Mouse (Mus musculus) retina, postnatal 1 day (tissue): ENCODE results near the gene Map2k4.

Experiments used
- DNase-seq: peaks from one replicate; pipeline ENCODE4 v3.0.0-alpha.2; 2012

Map2k4 gene

GRCm38 (mm10) chr11:65704861-65705260 lies 83.2 kb downstream of the Map2k4 start:
- DNase-seq, result no peak

GRCm38 (mm10) chr11:65678824-65679402 lies 109.2 kb downstream of the Map2k4 start:
- peak; percentile 69 for DNase-seq

- no peak for DNase-seq
Measured at GRCm38 (mm10) chr11:65667348-65667969, 120.6 kb downstream of the Map2k4 start.

GRCm38 (mm10) chr11:65664903-65665302 lies 123.2 kb downstream of the Map2k4 start:
- peak; percentile 31 for DNase-seq

GRCm38 (mm10) chr11:65661790-65662522 lies 126.1 kb downstream of the Map2k4 start:
- DNase-seq, result no peak

GRCm38 (mm10) chr11:65653932-65654331 lies 134.2 kb downstream of the Map2k4 start:
- DNase-seq, result no peak

- DNase-seq, result no peak
Measured at GRCm38 (mm10) chr11:65651426-65651825, 136.7 kb downstream of the Map2k4 start.

- DNase-seq, result no peak
Measured at GRCm38 (mm10) chr11:65649956-65650715, 138.0 kb downstream of the Map2k4 start.

GRCm38 (mm10) chr11:65649469-65649868 lies 138.6 kb downstream of the Map2k4 start:
- DNase-seq, result no peak

- no peak for DNase-seq
Measured at GRCm38 (mm10) chr11:65646314-65646713, 141.8 kb downstream of the Map2k4 start.

- no peak for DNase-seq
Measured at GRCm38 (mm10) chr11:65644539-65644938, 143.6 kb downstream of the Map2k4 start.

GRCm38 (mm10) chr11:65640261-65640660 lies 147.8 kb downstream of the Map2k4 start:
- no peak for DNase-seq
